Mouse (Mus musculus) MEL (cell line): ENCODE measurements around the gene Chrdl2. TPM values are rescaled to one million over a fixed set of nuclear protein-coding genes. Genes with fewer than 3 reads are reported as not detected.
A peak's percentile ranks its signal among the peaks of the same experiment; 100 is the strongest.

Experiments used
- DNase-seq: peaks from one replicate; pipeline ENCODE4 v3.0.0; 2011; ENCODE audit warnings: low read depth, low spot score
- H3K27ac ChIP-seq: 2 replicates; pipeline ENCODE4 v1.5.1; 2012; ENCODE audit warnings: low read depth, mild to moderate bottlenecking, control low read depth, low read length, moderate library complexity; ENCODE audit not compliant: control insufficient read depth
- H3K27me3 ChIP-seq, 2 experiments: fragments of 150-350 bp in 1 of 2; sonication (generic) in 1 of 2; 2 replicates each; pipeline ENCODE4 v1.6.1; 2012; ENCODE audit warnings: low read length in 2 of 2, mild to moderate bottlenecking in 2 of 2, improper control_type of control experiment in 1 of 2, moderate library complexity in 1 of 2; ENCODE audit not compliant: insufficient read depth in 2 of 2, control insufficient read depth in 1 of 2
- H3K36me3 ChIP-seq, 2 experiments: 2 replicates each; pipeline ENCODE4 v1.6.1; 2012 to 2014; ENCODE audit warnings: low read length in 2 of 2, improper control_type of control experiment in 1 of 2, inconsistent platforms in 1 of 2, mild to moderate bottlenecking in 1 of 2; ENCODE audit not compliant: insufficient read depth in 2 of 2, control insufficient read depth in 1 of 2
- H3K4me1 ChIP-seq, 2 experiments: fragments of 150-350 bp in 1 of 2; sonication (generic) in 1 of 2; 2 replicates each; pipeline ENCODE4 v1.6.1; 2012; ENCODE audit warnings: low read length in 2 of 2, improper control_type of control experiment in 1 of 2, mild to moderate bottlenecking in 1 of 2; ENCODE audit not compliant: insufficient read depth in 2 of 2, control insufficient read depth in 1 of 2
- H3K4me3 ChIP-seq, 2 experiments: fragments of 150-350 bp in 1 of 2; sonication (generic) in 1 of 2; 2 replicates each; pipeline ENCODE4 v1.5.1; 2012; ENCODE audit warnings: low read depth in 2 of 2, low read length in 2 of 2, mild to moderate bottlenecking in 2 of 2, moderate library complexity in 2 of 2, control low read depth in 1 of 2, improper control_type of control experiment in 1 of 2; ENCODE audit not compliant: control insufficient read depth in 1 of 2, insufficient read depth in 1 of 2
- H3K79me2 ChIP-seq: 2 replicates; pipeline ENCODE4 v1.6.1; 2012; ENCODE audit warnings: mild to moderate bottlenecking, low read length, moderate library complexity; ENCODE audit not compliant: control insufficient read depth, poor library complexity, insufficient read depth
- H3K9ac ChIP-seq: 2 replicates; pipeline ENCODE4 v1.6.1; 2012; ENCODE audit warnings: low read depth, mild to moderate bottlenecking, control low read depth, low read length, moderate library complexity; ENCODE audit not compliant: control insufficient read depth, poor library complexity, severe bottlenecking
- H3K9me3 ChIP-seq: fragments of 150-350 bp; sonication (generic); replicated peaks from 2 replicates; pipeline ENCODE4 v1.6.1; 2012; ENCODE audit warnings: mild to moderate bottlenecking, low read length, improper control_type of control experiment, moderate library complexity; ENCODE audit not compliant: insufficient read depth
- BHLHE40 ChIP-seq: IDR thresholded peaks from 2 replicates; pipeline ENCODE4 v1.6.1; 2012; ENCODE audit warnings: low read depth, mild to moderate bottlenecking, inconsistent platforms, low read length, improper control_type of control experiment, borderline replicate concordance
- CHD2 ChIP-seq: IDR thresholded peaks from 2 replicates; pipeline ENCODE4 v1.6.1; 2011; ENCODE audit warnings: low read length, improper control_type of control experiment
- CTCF ChIP-seq, 3 experiments: IDR thresholded peaks in 2 of 3; conservative IDR thresholded peaks in 1 of 3; 2 replicates each; pipeline ENCODE4 v1.5.1; 2011 to 2012; ENCODE audit warnings: low read length in 3 of 3, low read depth in 2 of 3, mild to moderate bottlenecking in 2 of 3, improper control_type of control experiment in 1 of 3, inconsistent platforms in 1 of 3, mixed read lengths in 1 of 3, moderate library complexity in 1 of 3; ENCODE audit not compliant: control insufficient read depth in 1 of 3, insufficient read depth in 1 of 3, poor library complexity in 1 of 3, severe bottlenecking in 1 of 3
- EP300 ChIP-seq, 2 experiments: IDR thresholded peaks; 2 replicates each; pipeline ENCODE4 v1.6.1; 2011; ENCODE audit warnings: improper control_type of control experiment in 2 of 2, low read length in 2 of 2, low read depth in 1 of 2, mild to moderate bottlenecking in 1 of 2
- GABPA ChIP-seq: IDR thresholded peaks from 2 replicates; pipeline ENCODE4 v1.6.1; 2012; ENCODE audit warnings: low read depth, mild to moderate bottlenecking, inconsistent platforms, low read length, improper control_type of control experiment, moderate library complexity
- GATA1 ChIP-seq: IDR thresholded peaks from 2 replicates; pipeline ENCODE4 v1.6.1; 2011; ENCODE audit warnings: low read depth, low read length, improper control_type of control experiment
- HCFC1 ChIP-seq: IDR thresholded peaks from 2 replicates; pipeline ENCODE4 v1.6.1; 2012; ENCODE audit warnings: low read depth, mild to moderate bottlenecking, inconsistent platforms, low read length, improper control_type of control experiment, moderate library complexity
- NELFE ChIP-seq: IDR thresholded peaks from 2 replicates; pipeline ENCODE4 v1.6.1; 2011; ENCODE audit warnings: low read depth, low read length, improper control_type of control experiment
- POLR2AphosphoS5 ChIP-seq: IDR thresholded peaks from 2 replicates; pipeline ENCODE4 v1.6.1; 2012; ENCODE audit warnings: low read depth, borderline replicate concordance, mild to moderate bottlenecking, inconsistent platforms, low read length, moderate library complexity, mixed read lengths
- RAD21 ChIP-seq: IDR thresholded peaks from 2 replicates; pipeline ENCODE4 v1.6.1; 2011; ENCODE audit warnings: mild to moderate bottlenecking, low read depth, low read length, improper control_type of control experiment
- RCOR1 ChIP-seq: IDR thresholded peaks from 2 replicates; pipeline ENCODE4 v1.6.1; 2012; ENCODE audit warnings: low read depth, mild to moderate bottlenecking, inconsistent platforms, low read length, improper control_type of control experiment
- SMC3 ChIP-seq: IDR thresholded peaks from 2 replicates; pipeline ENCODE4 v1.6.1; 2011; ENCODE audit warnings: low read depth, low read length, improper control_type of control experiment
- TBP ChIP-seq: IDR thresholded peaks from 2 replicates; pipeline ENCODE4 v1.8.0; 2011; ENCODE audit warnings: low read depth, low read length, improper control_type of control experiment
- ZKSCAN1 ChIP-seq: IDR thresholded peaks from 2 replicates; pipeline ENCODE4 v1.6.1; 2012; ENCODE audit warnings: low read depth, mild to moderate bottlenecking, inconsistent platforms, low read length, improper control_type of control experiment, moderate library complexity
- ZMIZ1 ChIP-seq: IDR thresholded peaks from 2 replicates; pipeline ENCODE4 v1.6.1; 2012; ENCODE audit warnings: low read depth, mild to moderate bottlenecking, inconsistent platforms, low read length, improper control_type of control experiment, moderate library complexity
- polyA plus RNA-seq, 2 experiments: library from polyadenylated mRNA; stranded (reverse) in 1 of 2; unstranded in 1 of 2; fragments of >175 nt in 1 of 2; fragments of >200 nt in 1 of 2; gene quantifications; 2 replicates each; pipeline versions ENCODE4 v1.2.1 to v1.2.4; 2012; ENCODE audit warnings: low replicate concordance in 2 of 2, low read depth in 1 of 2; ENCODE audit not compliant: insufficient read length in 2 of 2, insufficient read depth in 1 of 2, missing spikeins in 1 of 2
- total RNA-seq: library from RNA; depleted of rRNA; stranded (reverse); fragments of 300-350 nt; gene quantifications from 2 replicates; pipeline ENCODE4 v1.2.3, GENCODE M21; 2012

Gene Chrdl2
- total and polyA plus RNA-seq, 3 experiments = 0.08 TPM; not detected in 2

- no peak for TF ChIP-seq CHD2
- no peaks in the 10 kb centered on the region for H3K79me2 ChIP-seq
- no peaks in the 10 kb centered on the region for H3K9me3 ChIP-seq
- no peak overlapping the region for H3K27ac ChIP-seq
- H3K27me3 ChIP-seq = peaks cover 0 to 9% of the 10 kb centered on the region in 2 experiments; a peak in 3 of 4 replicates
- DNase-seq = no peak
- no peak overlapping the region for H3K9ac ChIP-seq
- no peak overlapping the region for H3K4me3 ChIP-seq
- H3K36me3 ChIP-seq = no peaks in the 10 kb centered on the region
- H3K4me1 ChIP-seq = no peaks in the 10 kb centered on the region
Observed at GRCm38 (mm10) chr7:100030996-100031749, 25.2 kb downstream of the Chrdl2 start.

DNA sequence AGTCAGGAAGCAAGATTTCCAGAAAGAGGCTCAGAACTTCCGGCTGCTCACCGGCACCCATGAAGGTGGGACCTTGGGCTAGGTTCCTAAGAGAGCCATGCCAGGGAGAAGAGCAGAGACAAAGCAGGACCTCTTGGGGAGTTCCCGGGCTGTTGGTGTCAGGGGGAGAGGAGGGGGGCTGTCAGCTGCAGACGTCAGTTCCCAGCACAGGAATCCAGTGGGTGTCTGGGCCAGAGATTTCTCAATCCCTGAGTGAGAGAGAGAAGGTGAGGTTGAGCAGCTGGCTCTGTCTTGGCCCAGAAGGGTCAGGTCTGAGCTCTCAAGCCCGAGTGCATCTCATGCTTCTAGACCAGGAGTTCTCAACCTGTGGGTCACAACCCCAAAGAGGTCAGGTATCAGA, 27.7 kb downstream of the Chrdl2 start:
- no peak for TF ChIP-seq NELFE
- no peak for TF ChIP-seq ZMIZ1
- TF ChIP-seq CHD2 = no peak
- TF ChIP-seq GABPA = no peak
- TF ChIP-seq ZKSCAN1 = no peak
- TF ChIP-seq POLR2AphosphoS5 = no peak
- no peak for TF ChIP-seq RCOR1
- no peak for TF ChIP-seq RAD21
- TF ChIP-seq, all 39 proteins: peak for 0
- no peak overlapping the region for H3K4me3 ChIP-seq
- H3K27ac ChIP-seq = no peak overlapping the region
- peaks cover 0 to 2% of the 10 kb centered on the region in 2 experiments; a peak in 2 of 4 replicates for H3K27me3 ChIP-seq
- no peaks in the 10 kb centered on the region for H3K9me3 ChIP-seq
- H3K9ac ChIP-seq = no peak overlapping the region
- H3K79me2 ChIP-seq = no peaks in the 10 kb centered on the region
- no peaks in the 10 kb centered on the region for H3K36me3 ChIP-seq
- no peaks in the 10 kb centered on the region for H3K4me1 ChIP-seq
- DNase-seq = no peak

GRCm38 (mm10) chr7:100034815-100035463, 29.0 kb downstream of the Chrdl2 start:
- H3K9me3 ChIP-seq = no peaks in the 10 kb centered on the region

More at GRCm38 (mm10) chr7:100034815-100035463, 29.0 kb downstream of the Chrdl2 start:
- no peak overlapping the region for H3K27ac ChIP-seq
- TF ChIP-seq SMC3 = no peak
- TF ChIP-seq TBP = no peak
- no peak for TF ChIP-seq BHLHE40
- TF ChIP-seq EP300 (IDR thresholded peaks at IDR 0.05; ENCODE audit: low read depth in 1 of 2, low read length in 2 of 2) = no peak
- no peak for TF ChIP-seq GATA1
- TF ChIP-seq CTCF (IDR thresholded peaks at IDR 0.05 in 2 of 3, conservative IDR thresholded peaks at IDR 0.05 in 1 of 3; ENCODE audit: control insufficient read depth in 1 of 3, insufficient read depth in 1 of 3, low read depth in 2 of 3, low read length in 3 of 3, poor library complexity in 1 of 3, severe bottlenecking in 1 of 3) = no peak
- no peak for TF ChIP-seq HCFC1
- DNase-seq = peak; percentile 9
- H3K27me3 ChIP-seq = peaks cover 0 to 2% of the 10 kb centered on the region in 2 experiments; a peak in 2 of 4 replicates
- H3K79me2 ChIP-seq = no peaks in the 10 kb centered on the region
- no peaks in the 10 kb centered on the region for H3K4me1 ChIP-seq
- no peaks in the 10 kb centered on the region for H3K36me3 ChIP-seq
- no peak overlapping the region for H3K9ac ChIP-seq
- H3K4me3 ChIP-seq = no peak overlapping the region
